Comparison of ENCODE assay signal across 16 mouse cellular contexts in genomic region chr17:78213128-78213527, GRCm38 (mm10). TPM values are rescaled to one million over a fixed set of nuclear protein-coding genes. Genes with fewer than 3 reads are reported as not detected.
A peak's percentile ranks its signal among the peaks of the same experiment; 100 is the strongest.
DNase-seq lines count a peak whose midpoint lies in the region; ATAC-seq and TF ChIP-seq lines count a peak whose summit lies in the region.
"Had no signal": no experiment of that assay in that cellular context is flagged by ENCODE, and none has a peak within 500 bp of the region (broad histone marks: within the 10 kb centered on the region; RNA-seq: fewer than 3 reads in every experiment).

No protein-coding gene starts in this region.

- no peak for TF ChIP-seq POLR2A in thymus, adult 2 months (IDR thresholded peaks at IDR 0.05; ENCODE audit: control insufficient read depth, extremely low read depth, insufficient read depth, low read length, poor library complexity)

- 50% methylated on average over 6 of the region's 6 CpGs for WGBS in embryonic facial prominence, embryonic 11.5 days
- 28% methylated on average over 6 of the region's 6 CpGs for WGBS in limb, embryonic 15.5 days
- 93% methylated on average over 6 of the region's 6 CpGs for WGBS in thymus, adult 2 months

- no peaks in the 10 kb centered on the region for H3K27me3 ChIP-seq in embryonic facial prominence, embryonic 11.5 days (ENCODE audit: control insufficient read depth, insufficient read depth, low read length)
- no peaks in the 10 kb centered on the region for H3K27me3 ChIP-seq in limb, embryonic 15.5 days
- H3K27me3 ChIP-seq in thymus, adult 2 months (ENCODE audit: control insufficient read depth, insufficient read depth, low read length): no peaks in the 10 kb centered on the region
- H3K27me3 ChIP-seq: heart, embryonic 13.5 days; neural tube, embryonic 12.5 days had no signal

- no peaks in the 10 kb centered on the region; the same call in 1 of the 2 replicates for H3K4me1 ChIP-seq in embryonic facial prominence, embryonic 11.5 days (ENCODE audit: control insufficient read depth, insufficient read depth, low read length)
- H3K4me1 ChIP-seq in limb, embryonic 15.5 days: peaks cover 45% of the 10 kb centered on the region
- H3K4me1 ChIP-seq in thymus, adult 2 months (replicated peaks; ENCODE audit: control insufficient read depth, insufficient read depth, low read length): no peaks in the 10 kb centered on the region

- H3K4me3 ChIP-seq in embryonic facial prominence, embryonic 11.5 days (ENCODE audit: low read depth, low read length): no peak overlapping the region
- H3K4me3 ChIP-seq in limb, embryonic 15.5 days: no peak overlapping the region
- H3K4me3 ChIP-seq in thymus, adult 2 months (ENCODE audit: control insufficient read depth, insufficient read depth, low read length): no peak overlapping the region
- H3K4me3 ChIP-seq: heart, embryonic 13.5 days; neural tube, embryonic 12.5 days had no signal

- H3K4me2 ChIP-seq in embryonic facial prominence, embryonic 11.5 days (ENCODE audit: low read depth, low read length): no peak overlapping the region
- peak overlapping the region; percentile 14; the same call in 1 of the 2 replicates for H3K4me2 ChIP-seq in limb, embryonic 15.5 days
- H3K4me2 ChIP-seq: heart, embryonic 13.5 days; neural tube, embryonic 12.5 days had no signal

- no peak for TF ChIP-seq CTCF in thymus, adult 2 months (IDR thresholded peaks at IDR 0.05; ENCODE audit: borderline replicate concordance, control insufficient read depth, extremely low read depth, insufficient read depth, low read length, poor library complexity)

- no peaks in the 10 kb centered on the region for H3K9me3 ChIP-seq in embryonic facial prominence, embryonic 11.5 days (replicated peaks; ENCODE audit: control insufficient read depth, low read length)
- no peaks in the 10 kb centered on the region for H3K9me3 ChIP-seq in limb, embryonic 15.5 days
- H3K9me3 ChIP-seq: heart, embryonic 13.5 days; neural tube, embryonic 12.5 days had no signal

- ATAC-seq in embryonic facial prominence, embryonic 11.5 days (replicated peaks; ENCODE audit: insufficient number of reproducible peaks, low FRiP score, low TSS enrichment, low read depth): no peak
- ATAC-seq in limb, embryonic 15.5 days (ENCODE audit: insufficient number of reproducible peaks, low FRiP score, low TSS enrichment, low read depth): no peak
- no peak for ATAC-seq in granulocyte monocyte progenitor cell, adult 5-6 weeks (replicated peaks; ENCODE audit: poor library complexity, severe bottlenecking)
- ATAC-seq in monocyte, adult 5-6 weeks (replicated peaks; ENCODE audit: insufficient number of reproducible peaks, low FRiP score, low TSS enrichment, poor library complexity, severe bottlenecking): no peak
- ATAC-seq: inflammation-experienced regulatory T-cells, adult 6 months; midbrain, embryonic 16.5 days had no signal

- H3K9ac ChIP-seq in embryonic facial prominence, embryonic 11.5 days (replicated peaks; ENCODE audit: low read length): no peak overlapping the region
- H3K9ac ChIP-seq in limb, embryonic 15.5 days: no peak overlapping the region
- H3K9ac ChIP-seq: neural tube, embryonic 12.5 days had no signal

- no peaks in the 10 kb centered on the region for H3K36me3 ChIP-seq in embryonic facial prominence, embryonic 11.5 days (replicated peaks; ENCODE audit: control insufficient read depth, insufficient read depth, low read depth, low read length)
- no peaks in the 10 kb centered on the region for H3K36me3 ChIP-seq in limb, embryonic 15.5 days
- no peaks in the 10 kb centered on the region for H3K36me3 ChIP-seq in thymus, adult 2 months (ENCODE audit: control insufficient read depth, insufficient read depth, low read length)
- H3K36me3 ChIP-seq: heart, embryonic 13.5 days; neural tube, embryonic 12.5 days had no signal

- peak; percentile 82 for DNase-seq in heart, adult 11 months
- no peak for DNase-seq in heart, adult 18-20 months
- peak; percentile 31 for DNase-seq in embryonic facial prominence, embryonic 11.5 days (ENCODE audit: low spot score)
- peak; percentile 71 for DNase-seq in kidney, adult 9 months
- DNase-seq in thymus, adult 2 months: no peak
- DNase-seq: adrenal gland, postnatal 10 days; cerebellum, postnatal 14 days; layer of hippocampus, adult 9-11 months; lung, adult 18-20 months had no signal

- no peak overlapping the region for H3K27ac ChIP-seq in embryonic facial prominence, embryonic 11.5 days (replicated peaks; ENCODE audit: low read depth, low read length)
- peak overlapping the region; percentile 29; the same call in 1 of the 2 replicates for H3K27ac ChIP-seq in limb, embryonic 15.5 days
- no peak overlapping the region for H3K27ac ChIP-seq in thymus, adult 2 months (ENCODE audit: control insufficient read depth, insufficient read depth, low read length)
- H3K27ac ChIP-seq: heart, embryonic 13.5 days; neural tube, embryonic 12.5 days had no signal

RNA-seq across cellular contexts. Expression of gene Crim1, which starts 13.1 kb away (rescaled TPM):
- 10 to 100 TPM; 51.2 to 66.8 TPM for total RNA-seq in heart, adult 18-20 months (2021)
- 3.3 TPM in 2 replicates for polyA plus RNA-seq in embryonic facial prominence, embryonic 11.5 days (2014; fragmentation: Nextera tagmentation; extraction: Ambion mirVana)
- polyA plus RNA-seq in limb, embryonic 15.5 days (2015; fragmentation: Nextera tagmentation; extraction: Ambion mirVana): 5.3 and 7.0 TPM in 2 replicates
- total RNA-seq in granulocyte monocyte progenitor cell, adult 5-6 weeks (2014; fragmentation: Nextera tagmentation): 1.7 and 2.2 TPM in 2 replicates
- total RNA-seq in granulocyte monocyte progenitor cell, adult 5-6 weeks (2017): 0.67 and 1.4 TPM in 2 replicates
- polyA plus RNA-seq in thymus, adult 2 months (2012; rRNA removed): 12.2 and 19.2 TPM in 2 replicates
- total RNA-seq in monocyte, adult 5-6 weeks (2017): 8.2 to 23.1 TPM (median 10.1 TPM) in 3 replicates

Comparison
In these comparisons a context has a peak if more than half of its experiments do, and no peak if none do; other contexts are left out.
1. DNase-seq: peak in heart, adult 11 months (single experiment), embryonic facial prominence, embryonic 11.5 days (single experiment) and kidney, adult 9 months (single experiment); none in heart, adult 18-20 months (0 of 2) and thymus, adult 2 months (single experiment).